Mouse (Mus musculus) CH12.LX (cell line): ENCODE data around the gene Pgm5. TPM values are rescaled to one million over a fixed set of nuclear protein-coding genes. Genes with fewer than 3 reads are reported as not detected.

Experiments used
- DNase-seq: peaks from one replicate; pipeline ENCODE4 v3.0.0-alpha.2; 2013; ENCODE audit errors: extremely low read depth
- H3K27ac ChIP-seq: 2 replicates; pipeline ENCODE4 v1.5.1; 2012; ENCODE audit warnings: low read depth, mild to moderate bottlenecking, control low read depth, moderate library complexity; ENCODE audit not compliant: insufficient read depth
- H3K27me3 ChIP-seq: replicated peaks from 2 replicates; pipeline ENCODE3; 2012; ENCODE audit warnings: inconsistent platforms
- H3K36me3 ChIP-seq, 2 experiments: replicated peaks in 1 of 2; 2 replicates each; pipeline versions ENCODE3 to v1.6.1; 2012; ENCODE audit warnings: inconsistent platforms in 1 of 2, low read length in 1 of 2, mild to moderate bottlenecking in 1 of 2, mixed read lengths in 1 of 2, moderate library complexity in 1 of 2; ENCODE audit not compliant: control insufficient read depth in 1 of 2, insufficient read depth in 1 of 2
- H3K4me1 ChIP-seq, 2 experiments: 2 replicates each; pipeline ENCODE4 v1.6.1; 2012; ENCODE audit warnings: inconsistent platforms in 1 of 2, moderate library complexity in 1 of 2; ENCODE audit not compliant: insufficient read depth in 2 of 2, control insufficient read depth in 1 of 2
- H3K4me2 ChIP-seq: 2 replicates; pipeline ENCODE4 v1.6.1; 2012; ENCODE audit warnings: low read depth, mild to moderate bottlenecking, control low read depth; ENCODE audit not compliant: poor library complexity, insufficient read depth, severe bottlenecking
- H3K4me3 ChIP-seq, 3 experiments: fragments of 150-350 bp in 1 of 3; sonication (generic) in 1 of 3; replicated peaks in 1 of 3; 2 replicates each; pipeline versions ENCODE3 to v1.5.1; 2011 to 2012; ENCODE audit warnings: low read depth in 2 of 3, low read length in 2 of 3, mild to moderate bottlenecking in 2 of 3, moderate library complexity in 2 of 3, control low read depth in 1 of 3, improper control_type of control experiment in 1 of 3, inconsistent platforms in 1 of 3, mixed read lengths in 1 of 3; ENCODE audit not compliant: poor library complexity in 1 of 3
- H3K79me2 ChIP-seq: replicated peaks from 2 replicates; pipeline ENCODE4 v1.6.1; 2012; ENCODE audit warnings: mild to moderate bottlenecking, moderate library complexity; ENCODE audit not compliant: control insufficient read depth, poor library complexity, insufficient read depth, severe bottlenecking; ENCODE audit errors: extremely low read depth
- H3K9ac ChIP-seq: 2 replicates; pipeline ENCODE4 v1.6.1; 2012; ENCODE audit warnings: low read depth, mild to moderate bottlenecking, control low read depth, moderate library complexity; ENCODE audit not compliant: insufficient read depth
- H3K9me3 ChIP-seq: replicated peaks from 2 replicates; pipeline ENCODE3; 2012; ENCODE audit warnings: low read length, inconsistent platforms, mixed read lengths
- BHLHE40 ChIP-seq: IDR thresholded peaks from 2 replicates; pipeline ENCODE4 v1.6.1; 2011; ENCODE audit warnings: mild to moderate bottlenecking, low read depth, low read length, improper control_type of control experiment
- CHD1 ChIP-seq: IDR thresholded peaks from 2 replicates; pipeline ENCODE4 v1.6.1; 2012; ENCODE audit warnings: low read depth, low read length, improper control_type of control experiment, inconsistent platforms
- CHD2 ChIP-seq: IDR thresholded peaks from 2 replicates; pipeline ENCODE4 v1.6.1; 2011; ENCODE audit warnings: low read length, improper control_type of control experiment
- E2F4 ChIP-seq: IDR thresholded peaks from 2 replicates; pipeline ENCODE4 v1.6.1; 2011; ENCODE audit warnings: low read depth, low read length, improper control_type of control experiment; ENCODE audit not compliant: insufficient replicate concordance
- EP300 ChIP-seq: IDR thresholded peaks from 2 replicates; pipeline ENCODE4 v1.6.1; 2011; ENCODE audit warnings: low read length, improper control_type of control experiment
- GABPA ChIP-seq: IDR thresholded peaks from 2 replicates; pipeline ENCODE4 v1.6.1; 2012; ENCODE audit warnings: low read depth, low read length, improper control_type of control experiment, inconsistent platforms; ENCODE audit not compliant: insufficient replicate concordance
- IRF4 ChIP-seq: IDR thresholded peaks from 2 replicates; pipeline ENCODE4 v1.6.1; 2014; ENCODE audit warnings: low read depth, mild to moderate bottlenecking, inconsistent platforms, low read length, improper control_type of control experiment
- JUN ChIP-seq: IDR thresholded peaks from 2 replicates; pipeline ENCODE4 v1.6.1; 2011; ENCODE audit warnings: low read depth, mild to moderate bottlenecking, low read length, improper control_type of control experiment, moderate library complexity; ENCODE audit not compliant: insufficient read depth
- JUND ChIP-seq: conservative IDR thresholded peaks from 2 replicates; pipeline ENCODE4 v1.6.1; 2011; ENCODE audit warnings: low read depth, low read length, improper control_type of control experiment
- KAT2A ChIP-seq: IDR thresholded peaks from 2 replicates; pipeline ENCODE4 v1.6.1; 2012; ENCODE audit warnings: low read length, improper control_type of control experiment, inconsistent platforms; ENCODE audit not compliant: insufficient replicate concordance
- MEF2A ChIP-seq: IDR thresholded peaks from 2 replicates; pipeline ENCODE4 v1.6.1; 2014; ENCODE audit warnings: low read depth, mild to moderate bottlenecking, inconsistent platforms, low read length, improper control_type of control experiment, borderline replicate concordance
- MXI1 ChIP-seq: IDR thresholded peaks from 2 replicates; pipeline ENCODE4 v1.6.1; 2011; ENCODE audit warnings: mild to moderate bottlenecking, low read depth, low read length, improper control_type of control experiment
- MYC ChIP-seq: IDR thresholded peaks from 2 replicates; pipeline ENCODE4 v1.6.1; 2011; ENCODE audit warnings: low read depth, mild to moderate bottlenecking, improper control_type of control experiment, low read length
- RAD21 ChIP-seq: IDR thresholded peaks from 2 replicates; pipeline ENCODE4 v1.6.1; 2011; ENCODE audit warnings: low read depth, mild to moderate bottlenecking, low read length, improper control_type of control experiment, moderate library complexity
- SMC3 ChIP-seq: IDR thresholded peaks from 2 replicates; pipeline ENCODE4 v1.6.1; 2011; ENCODE audit warnings: low read depth, low read length, improper control_type of control experiment
- TCF12 ChIP-seq: IDR thresholded peaks from 2 replicates; pipeline ENCODE4 v1.6.1; 2014; ENCODE audit warnings: low read depth, mild to moderate bottlenecking, inconsistent platforms, low read length, improper control_type of control experiment
- UBTF ChIP-seq: IDR thresholded peaks from 2 replicates; pipeline ENCODE4 v1.6.1; 2012; ENCODE audit warnings: low read depth, mild to moderate bottlenecking, inconsistent platforms, low read length, improper control_type of control experiment, moderate library complexity
- USF1 ChIP-seq: IDR thresholded peaks from 2 replicates; pipeline ENCODE4 v1.6.1; 2014; ENCODE audit warnings: low read depth, mild to moderate bottlenecking, inconsistent platforms, low read length, improper control_type of control experiment
- ZC3H11A ChIP-seq: IDR thresholded peaks from 2 replicates; pipeline ENCODE4 v1.6.1; 2012; ENCODE audit warnings: low read depth, mild to moderate bottlenecking, inconsistent platforms, low read length, improper control_type of control experiment
- ZKSCAN1 ChIP-seq: IDR thresholded peaks from 2 replicates; pipeline ENCODE4 v1.6.1; 2012; ENCODE audit warnings: low read depth, inconsistent platforms, low read length, improper control_type of control experiment, borderline replicate concordance
- dilution Hi-C: fragments of 300-500 bp; cut with MboI; formaldehyde crosslinking; loops from 2 replicates; pipeline ENCODE4 v1.14.3; 2020; ENCODE audit warnings: low sequenced_read_pairs; ENCODE audit not compliant: extremely low pct_unique_long_range_greater_than_20kb, extremely low pct_ligation_motif_present
- in situ Hi-C: fragments of 300-500 bp; cut with MboI; formaldehyde crosslinking; loops from 3 replicates; pipeline ENCODE4 v1.14.3; 2019; ENCODE audit warnings: low sequenced_read_pairs, low pct_ligation_motif_present, low pct_unique_long_range_greater_than_20kb, mixed read lengths
- polyA plus RNA-seq: library from polyadenylated mRNA; unstranded; fragments of >175 nt; gene quantifications from 2 replicates; pipeline ENCODE4 v1.2.1, GENCODE M21; 2012; ENCODE audit warnings: low read depth; ENCODE audit not compliant: insufficient read length
- total RNA-seq, 2 experiments: library from RNA; depleted of rRNA; stranded (reverse); fragments of 300-350 nt in 1 of 2; fragments of >200 nt in 1 of 2; gene quantifications; 2 replicates each; pipeline ENCODE4 v1.2.3; 2012 to 2014

Pgm5 gene
- total and polyA plus RNA-seq, 3 experiments, result not detected

- Histone ChIP-seq H3K4me3 (no peak overlapping the region), H3K9me3 (peaks cover 15% of the 10 kb centered on the region), H3K9ac (no peak overlapping the region), H3K27ac (no peak overlapping the region), H3K27me3 (no peaks in the 10 kb centered on the region), H3K79me2 (no peaks in the 10 kb centered on the region), H3K4me2 (no peak overlapping the region), H3K36me3 (no peaks in the 10 kb centered on the region), H3K4me1 (no peaks in the 10 kb centered on the region)
- in situ Hi-C loops (no loop called here), dilution Hi-C loops (no loop called here)
- no peak for DNase-seq
- TF ChIP-seq ZKSCAN1 (no peak), USF1 (no peak), MXI1 (no peak), TCF12 (no peak), KAT2A (no peak), MYC (no peak), E2F4 (no peak), SMC3 (no peak), IRF4 (no peak), JUN (no peak), BHLHE40 (no peak), UBTF (no peak), CHD1 (no peak), EP300 (no peak), CHD2 (no peak), RAD21 (no peak), MEF2A (no peak), ZC3H11A (no peak), GABPA (no peak), JUND (no peak)
Measured at GRCm38 (mm10) chr19:24898737-24899577, 37.3 kb upstream of the Pgm5 start.
